Mouse (Mus musculus): ENCODE measurements around the gene Gm21981.

DNA sequence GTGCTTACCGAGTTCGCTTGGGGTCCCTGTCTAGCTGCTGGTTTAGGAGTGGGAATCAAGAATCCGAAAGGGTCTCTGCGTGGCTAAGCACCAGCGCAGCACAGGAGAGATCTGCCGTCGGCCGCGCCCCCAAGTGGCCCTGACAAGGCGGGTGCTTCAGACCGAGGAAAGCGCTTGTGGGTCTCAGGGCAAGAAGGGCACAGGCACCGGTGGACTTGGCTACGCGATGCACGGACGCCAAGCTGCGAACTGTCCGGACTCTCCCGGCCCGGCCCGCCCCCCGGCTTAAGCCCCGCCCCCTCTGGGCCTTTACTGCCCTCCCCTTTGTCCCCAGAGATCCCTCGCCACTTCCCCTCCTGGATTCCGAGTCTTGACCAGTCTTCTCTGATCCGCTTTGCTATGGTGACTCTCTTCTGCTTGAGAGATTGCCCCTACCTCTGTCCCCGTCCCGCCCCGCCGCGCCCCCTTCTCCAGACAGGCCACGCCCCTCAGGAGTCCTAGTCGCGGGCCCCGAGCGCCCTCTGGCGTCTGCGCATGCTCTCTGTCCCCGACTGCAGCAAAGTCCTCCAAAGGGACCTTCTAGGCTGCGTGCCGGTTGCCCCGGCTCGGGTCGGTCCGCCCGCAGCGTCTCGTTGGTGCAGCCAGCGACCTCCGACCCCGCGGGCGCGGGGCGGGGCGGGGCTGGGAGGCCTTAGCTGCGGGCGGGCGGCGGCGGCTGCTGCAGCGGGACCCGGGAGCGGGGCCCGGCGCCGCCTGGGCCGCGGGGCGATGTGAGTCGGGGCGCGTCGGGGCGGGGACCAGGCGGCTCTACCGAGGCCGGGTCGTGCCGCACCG lies 465 bp upstream of the Gm21981 start, which contains the start of gene Prickle4:
- TF ChIP-seq POLR2A (IDR thresholded peaks at IDR 0.05; ENCODE audit: insufficient read length, low read depth), result peak; percentile 61
- TF ChIP-seq USF1 (IDR thresholded peaks at IDR 0.05; ENCODE audit: low read depth), result no peak
- no peak for TF ChIP-seq MAX (IDR thresholded peaks at IDR 0.05; ENCODE audit: low read depth)
- no peak for TF ChIP-seq TCF12 (IDR thresholded peaks at IDR 0.05; ENCODE audit: insufficient read depth, poor library complexity, severe bottlenecking)
- TF ChIP-seq E2F4 (IDR thresholded peaks at IDR 0.05; ENCODE audit: insufficient read depth), result no peak
- TF ChIP-seq MYOG (IDR thresholded peaks at IDR 0.05; ENCODE audit: control insufficient read depth in 1 of 3, insufficient read depth in 1 of 3, insufficient read length in 2 of 3, low read depth in 2 of 3), result peak in 1 of 3 experiments; percentile 20
- TF ChIP-seq CEBPB (IDR thresholded peaks at IDR 0.05; ENCODE audit: insufficient read depth, poor library complexity, severe bottlenecking), result no peak
- no peak for TF ChIP-seq POLR2AphosphoS2 (IDR thresholded peaks at IDR 0.05; ENCODE audit: insufficient read length, low read depth)
- TF ChIP-seq SRF (IDR thresholded peaks at IDR 0.05; ENCODE audit: control insufficient read depth, insufficient read length, low read depth), result no peak

Measured in myocyte (in vitro differentiated cells).